Comparison of ENCODE assay signal across 30 mouse cellular contexts in the genomic region with DNA sequence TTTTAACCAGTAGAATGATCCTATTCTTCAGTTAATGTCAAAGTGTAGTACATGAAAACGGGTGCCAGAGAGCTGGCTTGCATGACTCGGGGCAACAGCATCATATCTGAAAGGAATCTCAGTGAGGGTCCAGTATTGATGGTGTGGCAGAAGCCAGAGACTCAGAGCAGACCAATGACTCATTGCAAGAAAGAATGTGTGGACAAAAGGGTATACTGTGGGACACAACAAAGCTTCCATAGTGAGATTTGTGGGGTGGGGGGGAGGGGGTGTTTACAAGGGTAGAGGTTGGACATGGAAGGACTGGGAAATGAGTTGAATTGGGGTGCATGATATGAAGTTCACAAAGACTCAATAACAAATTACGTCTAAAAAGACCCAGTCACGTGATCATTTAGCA. TPM values are rescaled to one million over a fixed set of nuclear protein-coding genes. Genes with fewer than 3 reads are reported as not detected.
DNase-seq lines count a peak whose midpoint lies in the region; ATAC-seq and TF ChIP-seq lines count a peak whose summit lies in the region.
"Had no signal": no experiment of that assay in that cellular context is flagged by ENCODE, and none has a peak within 500 bp of the region (broad histone marks: within the 10 kb centered on the region; RNA-seq: fewer than 3 reads in every experiment).

No protein-coding gene starts in this region.

- H3K4me1 ChIP-seq in stomach, postnatal 0 days (replicated peaks; ENCODE audit: control insufficient read depth, insufficient read depth) = no peaks in the 10 kb centered on the region
- no peaks in the 10 kb centered on the region for H3K4me1 ChIP-seq in intestine, postnatal 0 days (replicated peaks; ENCODE audit: control insufficient read depth, insufficient read depth, low read length)

- no peak overlapping the region for H3ac ChIP-seq in C2C12 (ENCODE audit: control insufficient read depth, insufficient read length, low read depth)

- no peaks in the 10 kb centered on the region for H3K79me3 ChIP-seq in C2C12 (ENCODE audit: low read depth)

- no peak overlapping the region for H3K9ac ChIP-seq in stomach, postnatal 0 days (ENCODE audit: low read length)
- no peak overlapping the region for H3K9ac ChIP-seq in intestine, postnatal 0 days (ENCODE audit: low read depth, low read length)
- H3K9ac ChIP-seq: embryonic facial prominence, embryonic 15.5 days; forebrain, postnatal 0 days; heart, embryonic 13.5 days; hindbrain, embryonic 14.5 days had no signal

- TF ChIP-seq CTCF in C2C12 (IDR thresholded peaks at IDR 0.05; ENCODE audit: control insufficient read depth, insufficient read depth, insufficient read length) = no peak
- TF ChIP-seq CTCF in stomach, postnatal 0 days (IDR thresholded peaks at IDR 0.05; ENCODE audit: low read depth) = no peak
- TF ChIP-seq CTCF in intestine, postnatal 0 days (IDR thresholded peaks at IDR 0.05; ENCODE audit: low read depth) = no peak

- no peak for DNase-seq in frontal cortex, postnatal 10 days (ENCODE audit: low spot score in 2 of 2)
- peak; percentile 82 for DNase-seq in Muller cell, postnatal 12 days (ENCODE audit: inconsistent ontology term)
- DNase-seq in stomach, postnatal 0 days (ENCODE audit: low spot score) = no peak
- no peak for DNase-seq in testis, postnatal 14 days (ENCODE audit: low spot score)
- DNase-seq: adrenal gland, adult 2 months; adrenal gland, postnatal 14 days; B cell, adult 2 months; cerebellum, adult 11-12 months; cerebellum, adult 8-10 months; cerebellum, postnatal 10 days; cerebellum, postnatal 36 days; embryo, embryonic 11 days; forebrain, postnatal 0 days; gastrocnemius, postnatal 10 days; gastrocnemius, postnatal 36 days; heart, adult 2 months; heart, postnatal 14 days; heart, postnatal 4 days had no signal

- ATAC-seq in frontal cortex, adult (ENCODE audit: low TSS enrichment) = peak; percentile 53
- ATAC-seq in stomach, postnatal 0 days (ENCODE audit: low FRiP score, low TSS enrichment) = peak; percentile 26; the same call in 1 of the 2 replicates
- no peak; the same call in 1 of the 2 replicates for ATAC-seq in intestine, postnatal 0 days
- ATAC-seq: CD4-positive, CD25-positive, alpha-beta regulatory T cell, adult 4 months; forebrain, embryonic 14.5 days; forebrain, postnatal 0 days; hindbrain, postnatal 0 days; inflammation-experienced regulatory T-cells, adult 6 months; Patski had no signal

- no peak overlapping the region for H3K4me3 ChIP-seq in C2C12 (ENCODE audit: insufficient read depth, poor library complexity, severe bottlenecking)
- H3K4me3 ChIP-seq in stomach, postnatal 0 days (ENCODE audit: low read depth, low read length) = no peak overlapping the region
- H3K4me3 ChIP-seq in intestine, postnatal 0 days (ENCODE audit: low read depth, low read length) = no peak overlapping the region
- H3K4me3 ChIP-seq: embryonic facial prominence, embryonic 15.5 days; heart, adult 2 months; heart, embryonic 10.5 days; heart, embryonic 13.5 days had no signal

- no peak overlapping the region for H3K4me2 ChIP-seq in stomach, postnatal 0 days (replicated peaks; ENCODE audit: low read depth)
- no peak overlapping the region for H3K4me2 ChIP-seq in intestine, postnatal 0 days (replicated peaks; ENCODE audit: low read depth)
- H3K4me2 ChIP-seq: embryonic facial prominence, embryonic 15.5 days; heart, embryonic 13.5 days; hindbrain, embryonic 14.5 days had no signal

- H3K27me3 ChIP-seq in C2C12 (ENCODE audit: control insufficient read depth, insufficient read depth, insufficient read length) = no peaks in the 10 kb centered on the region
- no peaks in the 10 kb centered on the region for H3K27me3 ChIP-seq in stomach, postnatal 0 days (ENCODE audit: control insufficient read depth, insufficient read depth, low read length)
- no peaks in the 10 kb centered on the region for H3K27me3 ChIP-seq in intestine, postnatal 0 days (replicated peaks; ENCODE audit: control insufficient read depth, insufficient read depth, low read length)
- H3K27me3 ChIP-seq: embryonic facial prominence, embryonic 15.5 days; heart, embryonic 13.5 days had no signal

- TF ChIP-seq EP300 in stomach, postnatal 0 days (optimal IDR thresholded peaks at IDR 0.05) = no peak

- no peaks in the 10 kb centered on the region for H3K36me3 ChIP-seq in C2C12 (ENCODE audit: control insufficient read depth, insufficient read depth)
- H3K36me3 ChIP-seq in stomach, postnatal 0 days (ENCODE audit: control insufficient read depth, insufficient read depth, low read length) = no peaks in the 10 kb centered on the region
- H3K36me3 ChIP-seq in intestine, postnatal 0 days (ENCODE audit: control insufficient read depth, insufficient read depth) = no peaks in the 10 kb centered on the region
- H3K36me3 ChIP-seq: embryonic facial prominence, embryonic 15.5 days; heart, embryonic 10.5 days; heart, embryonic 13.5 days had no signal

- 88% methylated on average over 4 of the region's 4 CpGs for WGBS in stomach, postnatal 0 days
- WGBS in intestine, postnatal 0 days = 85% methylated on average over 4 of the region's 4 CpGs

- no peaks in the 10 kb centered on the region for H3K79me2 ChIP-seq in C2C12 (ENCODE audit: control insufficient read depth, insufficient read depth)

- H3K27ac ChIP-seq in stomach, postnatal 0 days (replicated peaks) = no peak overlapping the region
- no peak overlapping the region for H3K27ac ChIP-seq in intestine, postnatal 0 days (ENCODE audit: low read depth, low read length)
- H3K27ac ChIP-seq: embryonic facial prominence, embryonic 15.5 days; heart, adult 2 months; heart, embryonic 10.5 days; heart, embryonic 13.5 days; hindbrain, embryonic 14.5 days; hindbrain, postnatal 0 days had no signal

- no peaks in the 10 kb centered on the region for H3K9me3 ChIP-seq in stomach, postnatal 0 days (ENCODE audit: control insufficient read depth, low read length)
- no peaks in the 10 kb centered on the region for H3K9me3 ChIP-seq in intestine, postnatal 0 days (ENCODE audit: control insufficient read depth)
- H3K9me3 ChIP-seq: embryonic facial prominence, embryonic 15.5 days; heart, embryonic 10.5 days; heart, embryonic 13.5 days had no signal

TF ChIP-seq in C2C12, 6 proteins besides CTCF, POLR2A, EP300 and RAD21:
- TF ChIP-seq FOSL1 (IDR thresholded peaks at IDR 0.05; ENCODE audit: insufficient read depth, low read length, poor library complexity, severe bottlenecking) = no peak
- peak; percentile 33 for TF ChIP-seq USF1 (IDR thresholded peaks at IDR 0.05; ENCODE audit: low read depth)

RNA-seq across cellular contexts. Expression of gene Kcna6, which starts 20.9 kb away (rescaled TPM):
- polyA plus RNA-seq in C2C12 (2012; fragmentation: generic; extraction: Trizol) = 0.01 TPM
- polyA plus RNA-seq in stomach, postnatal 0 days (2015; fragmentation: Nextera tagmentation; extraction: Ambion mirVana) = 1.5 and 2.1 TPM in 2 replicates
- polyA plus RNA-seq in intestine, postnatal 0 days (2015; fragmentation: Nextera tagmentation; extraction: Ambion mirVana) = 1.1 TPM in 2 replicates
- polyA plus RNA-seq: CD4-positive, CD25-positive, alpha-beta regulatory T cell, adult 4 months; inflammation-experienced regulatory T-cells, adult 6 months had no signal
